Mouse (Mus musculus) heart, adult 9 months (tissue): ENCODE results near the gene Slc13a5.

Experiments
- DNase-seq, 2 experiments: peaks; one replicate each; pipeline ENCODE4 v3.0.0; 2022; ENCODE audit warnings: low spot score in 2 of 2

Gene Slc13a5

GRCm38 (mm10) chr11:72205256-72205655, 61.8 kb downstream of the Slc13a5 start:
- DNase-seq = no peak

GRCm38 (mm10) chr11:72203440-72203839, 63.6 kb downstream of the Slc13a5 start:
- DNase-seq = no peak

- DNase-seq = no peak
Measured at GRCm38 (mm10) chr11:72196506-72196905, 70.5 kb downstream of the Slc13a5 start.

- DNase-seq = no peak
Measured at GRCm38 (mm10) chr11:72194259-72194658, 72.8 kb downstream of the Slc13a5 start.
